Mouse (Mus musculus): Measurements from ENCODE around the gene Kdm7a.

DNA sequence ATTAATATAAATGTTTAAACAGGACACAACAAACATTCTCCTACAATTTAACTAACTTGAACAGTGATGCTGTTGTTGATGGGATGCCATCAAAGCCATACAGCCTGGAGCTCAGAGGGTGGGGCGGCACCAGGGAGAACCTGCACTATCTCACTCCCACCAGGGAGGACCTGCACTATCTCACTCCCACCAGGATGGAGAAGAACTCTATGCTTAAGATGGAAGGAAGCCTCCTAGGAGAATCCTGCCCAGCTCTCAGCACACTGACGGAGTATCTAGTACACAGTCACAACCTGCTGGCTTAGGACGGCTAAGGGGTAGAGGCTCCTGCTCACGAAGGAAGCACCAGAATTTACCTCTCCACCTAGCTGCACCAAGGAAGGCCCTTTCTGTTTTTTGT lies 3.4 kb downstream of the Kdm7a start:
- no peak for TF ChIP-seq CTCF (IDR thresholded peaks at IDR 0.05; ENCODE audit: borderline replicate concordance, control insufficient read depth, extremely low read depth, insufficient read depth, low read length, poor library complexity)
- no peak for TF ChIP-seq POLR2A (IDR thresholded peaks at IDR 0.05; ENCODE audit: control insufficient read depth, extremely low read depth, insufficient read depth, low read length, poor library complexity)
